Mouse (Mus musculus) midbrain, postnatal 0 days (tissue): Measurements from ENCODE around the gene Garem2. TPM values are rescaled to one million over a fixed set of nuclear protein-coding genes. Genes with fewer than 3 reads are reported as not detected.

Experiments used
- ATAC-seq: fragments of 200-750 bp; cut with Nextera tagmentation; 2 replicates; pipeline ENCODE4 v1.8.0; 2017; ENCODE audit warnings: moderate number of reproducible peaks, mild to moderate bottlenecking, moderate TSS enrichment, moderate library complexity; ENCODE audit not compliant: low FRiP score
- DNase-seq: peaks from one replicate; pipeline ENCODE4 v3.0.0-alpha.2; 2015; ENCODE audit warnings: low spot score
- H3K27ac ChIP-seq: fragments of 300-500 bp; sonication (generic); 2 replicates; pipeline ENCODE4 v1.5.1; 2014; ENCODE audit warnings: low read depth, mild to moderate bottlenecking, low read length, mixed read lengths
- H3K27me3 ChIP-seq: fragments of 300-500 bp; sonication (generic); 2 replicates; pipeline ENCODE4 v1.6.1; 2014; ENCODE audit warnings: low read length, control low read depth, mixed read lengths; ENCODE audit not compliant: insufficient read depth
- H3K36me3 ChIP-seq: fragments of 300-500 bp; sonication (generic); 2 replicates; pipeline ENCODE4 v1.6.1; 2014; ENCODE audit warnings: low read length, control low read depth, mixed read lengths; ENCODE audit not compliant: insufficient read depth
- H3K4me1 ChIP-seq: fragments of 300-500 bp; sonication (generic); 2 replicates; pipeline ENCODE4 v1.6.1; 2014; ENCODE audit warnings: mild to moderate bottlenecking, control low read depth, antibody characterized with exemption, low read length, mixed read lengths; ENCODE audit not compliant: insufficient read depth
- H3K4me2 ChIP-seq: fragments of 300-500 bp; sonication (generic); 2 replicates; pipeline ENCODE4 v1.6.1; 2014; ENCODE audit warnings: low read depth, mild to moderate bottlenecking, low read length, mixed read lengths; ENCODE audit not compliant: poor library complexity, severe bottlenecking
- H3K4me3 ChIP-seq: fragments of 300-500 bp; sonication (generic); 2 replicates; pipeline ENCODE4 v1.5.1; 2014; ENCODE audit warnings: low read depth, mild to moderate bottlenecking, low read length, moderate library complexity
- H3K9ac ChIP-seq: fragments of 300-500 bp; sonication (generic); replicated peaks from 2 replicates; pipeline ENCODE4 v1.6.1; 2014; ENCODE audit warnings: mild to moderate bottlenecking, low read length, moderate library complexity, mixed read lengths; ENCODE audit not compliant: poor library complexity, severe bottlenecking
- H3K9me3 ChIP-seq: fragments of 300-500 bp; sonication (generic); 2 replicates; pipeline ENCODE4 v1.6.1; 2016; ENCODE audit warnings: low read length, control low read depth
- CTCF ChIP-seq: IDR thresholded peaks from 2 replicates; pipeline ENCODE4 v1.5.1; 2016; ENCODE audit warnings: antibody characterized with exemption, mild to moderate bottlenecking
- WGBS: fragments of 180-500 bp; shearing (Covaris S2); extraction: QIAGEN DNeasy Blood & Tissue Kit; methylation state at CpG from one replicate; pipeline ENCODE4 v1.1.7; 2014; 5-methylcytosine and 5-hydroxymethylcytosine counted together
- polyA plus RNA-seq: library from polyadenylated mRNA; unstranded; fragments of >200 nt; fragmentation: Nextera tagmentation; extraction: Ambion mirVana; gene quantifications from 2 replicates; pipeline ENCODE4 v1.2.1, GENCODE M21; 2015
- total RNA-seq: library from RNA; depleted of rRNA; stranded (reverse); fragments of >200 nt; gene quantifications from 2 replicates; pipeline ENCODE4 v1.2.3, GENCODE M21; 2014

The Garem2 gene
- total and polyA plus RNA-seq, 2 experiments from 2014 or later = 8.9 to 20.6 TPM

DNA sequence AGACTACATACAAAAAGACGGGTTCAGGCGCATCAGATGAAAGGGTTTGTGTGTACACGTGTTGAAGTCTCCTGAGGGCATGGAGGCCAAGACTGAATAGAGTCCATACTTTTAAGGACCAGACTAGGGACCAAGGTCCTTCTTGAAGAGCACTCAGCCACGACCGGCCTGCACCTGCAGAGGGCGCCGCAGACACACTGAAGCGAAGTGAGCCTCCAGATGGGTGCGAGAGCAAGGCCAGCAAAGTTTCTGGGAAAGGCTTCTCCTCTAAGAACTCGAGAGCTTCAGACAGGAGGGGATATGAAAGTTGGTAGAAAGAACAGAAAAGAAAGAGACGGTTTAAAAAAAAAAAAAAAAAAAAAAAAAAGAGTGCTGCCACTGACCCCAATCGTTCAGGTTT lies 622 bp upstream of the Garem2 start:
- Histone ChIP-seq H3K27ac (no peak overlapping the region), H3K36me3 (no peaks in the 10 kb centered on the region), H3K9ac (no peak overlapping the region), H3K9me3 (no peaks in the 10 kb centered on the region), H3K4me3 (peak overlapping the region; percentile 56), H3K4me2 (peak overlapping the region; percentile 99), H3K27me3 (no peaks in the 10 kb centered on the region), H3K4me1 (peaks cover 9% of the 10 kb centered on the region; the same call in 1 of the 2 replicates)
- WGBS = 3% methylated on average over 12 of the region's 12 CpGs
- DNase-seq (peak; percentile 76), ATAC-seq (no peak)
- peak; percentile 79 for TF ChIP-seq CTCF

GRCm38 (mm10) chr5:30105668-30106300 lies 823 bp downstream of the Garem2 start, which contains the start of gene 3110082J24Rik:
Gene 3110082J24Rik, minus strand, starts transcription at chr5:30106086.
- Histone ChIP-seq H3K4me2 (peak within 1 kb of the TSS; percentile 99), H3K36me3 (no peaks in the 10 kb centered on the region), H3K9ac (peak within 1 kb of the TSS; percentile 65), H3K9me3 (no peaks in the 10 kb centered on the region), H3K4me3 (peak within 1 kb of the TSS; percentile 56), H3K27me3 (no peaks in the 10 kb centered on the region), H3K27ac (peak within 1 kb of the TSS; percentile 70), H3K4me1 (peaks cover 9% of the 10 kb centered on the region; the same call in 1 of the 2 replicates)
- ATAC-seq (peak; percentile 58), DNase-seq (peak; percentile 79)
- TF ChIP-seq CTCF = no peak
- WGBS = 2% methylated on average over 29 of the region's 29 CpGs

DNA sequence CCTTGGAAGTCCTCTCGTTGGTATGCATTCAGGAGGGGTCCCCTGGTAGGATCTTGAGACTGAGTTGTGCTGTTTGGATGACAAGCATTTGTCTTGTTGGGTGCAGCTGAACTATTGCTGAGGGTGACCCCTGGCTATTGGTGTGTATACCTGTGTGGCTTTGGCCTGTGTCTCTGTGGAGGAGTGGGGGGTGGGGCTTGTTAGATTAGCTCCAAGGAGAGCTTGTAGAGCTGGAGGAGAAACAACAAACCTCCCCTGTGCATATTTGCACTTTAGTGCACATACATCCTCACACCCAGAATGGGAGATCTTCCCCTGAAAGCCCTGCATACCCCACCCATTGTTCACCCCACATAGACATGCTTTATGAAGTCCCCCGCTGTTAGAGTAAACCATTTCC lies 1.8 kb downstream of the Garem2 start:
- H3K9me3 ChIP-seq = no peaks in the 10 kb centered on the region
- H3K27ac ChIP-seq = peak overlapping the region; percentile 70
- TF ChIP-seq CTCF = no peak
- no peak for DNase-seq
- H3K4me3 ChIP-seq = peak overlapping the region; percentile 56
- no peaks in the 10 kb centered on the region for H3K36me3 ChIP-seq
- H3K9ac ChIP-seq = peak overlapping the region; percentile 65
- H3K4me1 ChIP-seq = peaks cover 14% of the 10 kb centered on the region
- no peaks in the 10 kb centered on the region for H3K27me3 ChIP-seq
- WGBS = 8% methylated on average over 2 of the region's 2 CpGs
- peak overlapping the region; percentile 99 for H3K4me2 ChIP-seq
- no peak for ATAC-seq

DNA sequence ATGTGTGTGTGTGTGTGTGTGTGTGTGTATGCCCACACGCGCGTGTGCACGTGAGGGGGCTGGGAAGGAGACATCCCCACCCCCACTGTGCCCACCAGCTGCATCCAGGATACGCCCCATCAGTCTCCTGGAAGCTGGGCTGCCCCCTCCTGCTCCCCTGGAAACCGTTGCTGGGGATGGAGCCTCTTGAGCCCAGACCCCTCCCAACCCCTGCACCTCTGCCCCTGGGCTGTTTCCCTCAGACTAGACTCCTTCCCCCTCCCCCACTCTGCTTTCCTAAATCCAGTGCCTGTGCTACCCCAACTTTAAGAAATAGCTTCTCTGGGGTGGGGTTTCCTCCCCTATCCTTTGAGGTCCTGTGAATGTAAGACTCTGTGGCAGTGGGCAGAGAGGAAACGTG lies 2.2 kb downstream of the Garem2 start:
- peak; percentile 68 for DNase-seq
- WGBS = 9% methylated on average over 7 of the region's 7 CpGs
- H3K9ac ChIP-seq = no peak overlapping the region
- no peaks in the 10 kb centered on the region for H3K27me3 ChIP-seq
- peak overlapping the region; percentile 99; the same call in 1 of the 2 replicates for H3K4me2 ChIP-seq
- H3K36me3 ChIP-seq = no peaks in the 10 kb centered on the region
- no peaks in the 10 kb centered on the region for H3K9me3 ChIP-seq
- H3K27ac ChIP-seq = peak overlapping the region; percentile 51
- ATAC-seq = no peak
- peaks cover 14% of the 10 kb centered on the region for H3K4me1 ChIP-seq
- no peak for TF ChIP-seq CTCF
- H3K4me3 ChIP-seq = no peak overlapping the region

DNA sequence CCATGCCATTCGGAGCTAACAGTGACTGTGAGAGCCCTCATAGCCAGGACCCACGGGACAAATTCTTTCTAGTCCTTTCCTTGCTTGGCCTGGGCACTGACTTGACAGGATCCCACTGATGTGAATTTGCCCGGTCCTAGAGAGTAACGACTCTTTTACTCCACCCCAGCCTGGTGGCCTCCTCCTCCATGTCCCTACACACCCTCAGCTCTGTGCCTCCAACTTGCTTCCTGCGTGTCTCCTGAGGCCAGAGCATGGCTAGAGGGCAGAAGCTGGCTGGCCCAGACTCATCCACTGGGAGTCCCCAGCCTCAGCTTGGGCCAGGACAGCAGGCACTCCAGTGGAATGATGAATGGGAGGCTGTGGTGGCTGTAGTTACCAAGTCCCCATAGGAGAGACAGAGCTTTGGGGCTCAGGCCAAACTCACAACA lies 2.7 kb downstream of the Garem2 start:
- ATAC-seq = peak; percentile 18
- 0 out of 2 replicates have a peak overlapping the region, but pooled peaks have one; percentile 18 for H3K4me2 ChIP-seq
- H3K4me3 ChIP-seq = no peak overlapping the region
- 12% methylated on average over 5 of the region's 5 CpGs for WGBS
- H3K27ac ChIP-seq = peak overlapping the region; percentile 51
- H3K36me3 ChIP-seq = no peaks in the 10 kb centered on the region
- peaks cover 14% of the 10 kb centered on the region for H3K4me1 ChIP-seq
- H3K9me3 ChIP-seq = no peaks in the 10 kb centered on the region
- H3K27me3 ChIP-seq = no peaks in the 10 kb centered on the region
- no peak overlapping the region for H3K9ac ChIP-seq
- peak; percentile 78 for DNase-seq
- TF ChIP-seq CTCF = no peak

- no peak overlapping the region for H3K4me2 ChIP-seq
- TF ChIP-seq CTCF = no peak
- no peak for DNase-seq
- 72% methylated on average over 6 of the region's 6 CpGs for WGBS
- H3K4me3 ChIP-seq = no peak overlapping the region
- no peak overlapping the region for H3K27ac ChIP-seq
- H3K36me3 ChIP-seq = no peaks in the 10 kb centered on the region
- H3K27me3 ChIP-seq = peaks cover under 1% of the 10 kb centered on the region; the same call in 1 of the 2 replicates
- H3K9me3 ChIP-seq = no peaks in the 10 kb centered on the region
- ATAC-seq = no peak
- no peak overlapping the region for H3K9ac ChIP-seq
- H3K4me1 ChIP-seq = peaks cover 14% of the 10 kb centered on the region
Measured at GRCm38 (mm10) chr5:30108233-30108632, 3.3 kb downstream of the Garem2 start.
